Mouse (Mus musculus): ENCODE results near the gene Stx16. TPM values are rescaled to one million over a fixed set of nuclear protein-coding genes. Genes with fewer than 3 reads are reported as not detected.

Stx16 gene
- total and polyA plus RNA-seq, 3 experiments: 14.8 to 22.3 TPM; not detected in 1

GRCm38 (mm10) chr2:174077004-174077695, 1.0 kb downstream of the Stx16 start (continued):
- peak; percentile 48 for TF ChIP-seq NELFE (IDR thresholded peaks at IDR 0.05; ENCODE audit: low read depth, low read length)
- no peak for TF ChIP-seq POLR2AphosphoS5 (IDR thresholded peaks at IDR 0.05; ENCODE audit: borderline replicate concordance, low read depth, low read length)
- no peak for TF ChIP-seq JUND (IDR thresholded peaks at IDR 0.05; ENCODE audit: low read depth, low read length)
- TF ChIP-seq TAL1 (IDR thresholded peaks at IDR 0.05; ENCODE audit: low read length): no peak
- peak; percentile 55; the same call in 1 of the 2 replicates for TF ChIP-seq MAX (IDR thresholded peaks at IDR 0.05; ENCODE audit: low read length)
- no peak for TF ChIP-seq UBTF (IDR thresholded peaks at IDR 0.05; ENCODE audit: borderline replicate concordance, insufficient read depth, low read depth, low read length)
- TF ChIP-seq ZKSCAN1 (IDR thresholded peaks at IDR 0.05; ENCODE audit: low read depth, low read length): no peak
- no peak for TF ChIP-seq RCOR1 (IDR thresholded peaks at IDR 0.05; ENCODE audit: low read depth, low read length)
- TF ChIP-seq GABPA (IDR thresholded peaks at IDR 0.05; ENCODE audit: low read depth, low read length): no peak
- peak; percentile 61 for TF ChIP-seq SIN3A (IDR thresholded peaks at IDR 0.05; ENCODE audit: low read length)

GRCm38 (mm10) chr2:174077776-174078338, 1.7 kb downstream of the Stx16 start:
- H3K9me3 ChIP-seq (replicated peaks; ENCODE audit: insufficient read depth, low read length): no peaks in the 10 kb centered on the region
- H3K9ac ChIP-seq (ENCODE audit: control insufficient read depth, low read depth, low read length, poor library complexity, severe bottlenecking): peak overlapping the region; percentile 81
- TF ChIP-seq SIN3A (IDR thresholded peaks at IDR 0.05; ENCODE audit: low read length) (peak; percentile 68), CTCF (IDR thresholded peaks at IDR 0.05 in 2 of 3, conservative IDR thresholded peaks at IDR 0.05 in 1 of 3; ENCODE audit: control insufficient read depth in 1 of 3, insufficient read depth in 1 of 3, low read depth in 2 of 3, low read length in 3 of 3, poor library complexity in 1 of 3, severe bottlenecking in 1 of 3) (peak in 1 of 3 experiments; percentile 1; a peak in 1 of 6 replicates), MXI1 (IDR thresholded peaks at IDR 0.05; ENCODE audit: low read depth, low read length) (peak; percentile 69), ZNF384 (IDR thresholded peaks at IDR 0.05; ENCODE audit: low read depth, low read length) (peak; percentile 78), HCFC1 (IDR thresholded peaks at IDR 0.05; ENCODE audit: low read depth, low read length) (peak; percentile 24; the same call in 1 of the 2 replicates), USF2 (IDR thresholded peaks at IDR 0.05; ENCODE audit: borderline replicate concordance in 1 of 2, insufficient read depth in 1 of 2, low read depth in 1 of 2, low read length in 2 of 2) (no peak), RCOR1 (IDR thresholded peaks at IDR 0.05; ENCODE audit: low read depth, low read length) (no peak), NRF1 (IDR thresholded peaks at IDR 0.05; ENCODE audit: insufficient read depth, low read depth, low read length, poor library complexity, severe bottlenecking) (no peak), TBP (IDR thresholded peaks at IDR 0.05; ENCODE audit: low read depth, low read length) (no peak), MYC (IDR thresholded peaks at IDR 0.05; ENCODE audit: low read depth, low read length) (peak; percentile 81), MAX (IDR thresholded peaks at IDR 0.05; ENCODE audit: low read length) (peak; percentile 54), TAL1 (IDR thresholded peaks at IDR 0.05; ENCODE audit: low read length) (no peak), MEF2A (IDR thresholded peaks at IDR 0.05; ENCODE audit: extremely low read depth, insufficient replicate concordance, low read depth, low read length, poor library complexity, severe bottlenecking) (no peak)
- peaks cover 0 to 14% of the 10 kb centered on the region in 2 experiments; a peak in 2 of 4 replicates for H3K36me3 ChIP-seq (ENCODE audit: control insufficient read depth in 1 of 2, insufficient read depth in 2 of 2, low read length in 2 of 2)
- peaks cover 46% of the 10 kb centered on the region for H3K79me2 ChIP-seq (ENCODE audit: control insufficient read depth, insufficient read depth, low read length, poor library complexity)
- H3K27me3 ChIP-seq (ENCODE audit: control insufficient read depth in 1 of 2, insufficient read depth in 2 of 2, low read length in 2 of 2): no peaks in the 10 kb centered on the region
- H3K27ac ChIP-seq (ENCODE audit: control insufficient read depth, low read depth, low read length): peak overlapping the region; percentile 66
- peak overlapping the region; percentile 55 to 73 for H3K4me3 ChIP-seq (ENCODE audit: control insufficient read depth in 1 of 2, insufficient read depth in 1 of 2, low read depth in 2 of 2, low read length in 2 of 2)
- peaks cover 3 to 4% of the 10 kb centered on the region in 2 experiments; a peak in 2 of 4 replicates for H3K4me1 ChIP-seq (ENCODE audit: control insufficient read depth in 1 of 2, insufficient read depth in 2 of 2, low read length in 2 of 2)
- DNase-seq (ENCODE audit: low read depth, low spot score): peak; percentile 51

Measured in MEL (cell line).